Mouse (Mus musculus): ENCODE results near the gene Islr2. TPM values are rescaled to one million over a fixed set of nuclear protein-coding genes. Genes with fewer than 3 reads are reported as not detected.

Islr2 gene
- polyA plus RNA-seq, 1 experiment: 0.67 TPM

DNA sequence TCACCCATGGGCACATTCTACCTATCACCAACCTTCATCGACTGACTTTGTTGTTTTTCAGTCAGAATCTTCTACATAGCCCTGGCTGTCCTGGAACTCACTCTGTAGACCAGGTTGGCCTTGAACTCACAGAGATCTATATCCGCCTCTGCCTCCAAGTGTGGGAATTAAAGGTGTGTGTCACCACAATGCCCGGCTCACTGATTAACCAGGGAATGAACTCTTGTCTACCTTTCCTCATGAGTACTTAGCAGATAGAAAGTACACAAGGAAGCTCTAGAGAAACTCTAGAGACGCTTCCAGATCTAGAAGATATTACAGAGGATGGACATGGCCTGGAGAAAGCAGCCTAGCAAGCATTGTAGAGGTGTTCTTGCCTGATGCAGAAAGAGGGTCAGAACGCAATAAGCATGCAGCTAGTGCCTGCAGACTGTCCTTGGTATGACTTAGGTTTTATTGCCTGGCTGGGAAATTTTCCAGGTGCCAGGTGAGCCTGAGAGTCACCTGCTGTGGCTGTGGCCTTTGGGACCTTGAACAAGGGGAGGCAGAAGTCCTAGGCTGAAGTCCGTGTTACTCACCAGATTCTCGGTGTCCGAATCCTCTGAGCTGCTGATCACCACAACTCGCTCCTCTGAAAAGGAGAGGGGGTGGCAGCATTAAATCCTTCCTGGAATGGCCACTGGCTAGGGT is 24.8 kb upstream of the Islr2 start:
- Histone ChIP-seq H3K27ac (ENCODE audit: insufficient read depth, low read length) (no peak overlapping the region), H3K9ac (ENCODE audit: low read depth, poor library complexity, severe bottlenecking) (no peak overlapping the region), H3K4me3 (ENCODE audit: low read depth, low read length) (no peak overlapping the region), H3K4me1 (ENCODE audit: control insufficient read depth, insufficient read depth, low read length) (no peaks in the 10 kb centered on the region), H3K9me3 (replicated peaks; ENCODE audit: control insufficient read depth, insufficient read depth, low read length, poor library complexity, severe bottlenecking) (no peaks in the 10 kb centered on the region), H3K36me3 (ENCODE audit: control insufficient read depth, insufficient read depth, low read length, poor library complexity, severe bottlenecking) (peaks cover 94% of the 10 kb centered on the region), H3K27me3 (ENCODE audit: control insufficient read depth, insufficient read depth, low read length, poor library complexity, severe bottlenecking) (no peaks in the 10 kb centered on the region)
- TF ChIP-seq POLR2A (IDR thresholded peaks at IDR 0.05; ENCODE audit: insufficient read depth, low read length) (no peak), EP300 (IDR thresholded peaks at IDR 0.05; ENCODE audit: insufficient read depth, low read depth, low read length) (no peak), CTCF (IDR thresholded peaks at IDR 0.05; ENCODE audit: low read depth, low read length) (no peak)

DNA sequence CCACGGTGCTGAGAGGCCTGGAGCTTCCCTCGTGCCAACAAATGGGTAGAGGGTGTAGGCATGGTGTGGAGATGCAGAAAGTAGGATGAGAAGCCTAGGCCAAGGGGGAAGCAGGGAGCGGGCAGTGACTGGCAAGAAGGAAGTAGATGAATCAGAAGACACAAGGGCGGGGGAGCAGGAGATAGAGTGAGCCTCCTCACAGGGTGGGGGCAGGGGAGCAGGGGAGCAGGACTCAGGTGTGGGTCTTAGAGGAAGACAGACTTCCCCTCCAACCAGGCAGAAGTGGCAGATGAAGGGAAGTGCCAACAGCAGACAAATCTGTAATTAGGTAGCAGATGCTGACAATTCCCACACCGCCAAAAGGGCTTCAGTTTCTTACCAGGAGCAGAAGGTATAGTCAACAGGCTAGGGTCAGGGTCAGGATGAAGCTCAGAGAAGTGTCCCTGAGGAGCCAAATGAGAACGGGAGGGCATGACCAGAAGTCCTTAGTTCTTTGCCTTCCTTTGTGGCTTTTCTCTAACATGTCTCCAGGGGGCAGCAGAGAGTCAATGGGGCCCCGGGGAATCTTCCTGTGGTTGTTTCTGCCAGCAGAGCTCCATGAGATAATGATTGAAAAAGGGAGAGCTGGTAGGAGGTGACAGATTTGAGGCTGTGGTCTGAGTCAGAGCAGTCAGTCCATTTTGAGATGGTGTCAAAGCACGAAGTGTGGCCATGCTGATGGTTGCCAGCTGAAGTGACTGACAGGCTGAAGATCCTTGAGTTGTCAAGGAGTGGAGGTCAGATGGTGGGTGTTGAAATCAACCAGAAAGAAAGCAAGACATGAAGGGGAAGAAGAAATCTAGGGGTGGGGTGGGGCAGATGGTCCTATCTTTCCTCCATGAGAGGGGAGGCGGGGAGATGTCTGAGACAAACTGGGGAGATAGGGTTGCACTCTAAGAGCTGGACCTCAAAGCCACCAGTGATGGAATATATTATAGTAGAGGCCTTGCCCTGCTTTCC is 22.1 kb upstream of the Islr2 start:
- TF ChIP-seq CTCF (IDR thresholded peaks at IDR 0.05; ENCODE audit: low read depth, low read length) (peak; percentile 44), EP300 (IDR thresholded peaks at IDR 0.05; ENCODE audit: insufficient read depth, low read depth, low read length) (no peak)
- H3K36me3 ChIP-seq (ENCODE audit: control insufficient read depth, insufficient read depth, low read length, poor library complexity, severe bottlenecking): peaks cover 89% of the 10 kb centered on the region
- H3K9me3 ChIP-seq (replicated peaks; ENCODE audit: control insufficient read depth, insufficient read depth, low read length, poor library complexity, severe bottlenecking): no peaks in the 10 kb centered on the region
- H3K9ac ChIP-seq (ENCODE audit: low read depth, poor library complexity, severe bottlenecking): no peak overlapping the region
- H3K27ac ChIP-seq (ENCODE audit: insufficient read depth, low read length): no peak overlapping the region
- no peak overlapping the region for H3K4me3 ChIP-seq (ENCODE audit: low read depth, low read length)
- H3K27me3 ChIP-seq (ENCODE audit: control insufficient read depth, insufficient read depth, low read length, poor library complexity, severe bottlenecking): no peaks in the 10 kb centered on the region
- no peaks in the 10 kb centered on the region for H3K4me1 ChIP-seq (ENCODE audit: control insufficient read depth, insufficient read depth, low read length)

DNA sequence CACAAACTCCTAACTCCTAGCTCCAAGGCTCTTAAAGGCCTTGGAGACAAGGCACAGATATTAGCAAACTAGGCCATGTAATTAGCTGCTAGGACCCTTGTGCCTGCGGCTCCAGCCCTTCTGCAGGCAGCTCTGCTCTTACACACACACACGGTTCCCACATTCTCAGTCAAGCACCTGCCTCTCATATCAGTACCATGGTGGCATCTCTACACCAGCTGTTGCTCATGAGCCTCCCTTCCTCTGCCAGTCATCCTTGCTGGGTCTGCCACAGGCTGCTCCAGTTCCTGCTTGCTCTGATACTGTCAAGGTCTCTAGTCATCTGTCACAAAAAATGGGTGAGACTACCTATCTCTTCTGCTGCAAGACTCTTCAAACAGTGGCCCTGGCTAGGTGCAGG is 20.2 kb upstream of the Islr2 start:
- Histone ChIP-seq H3K4me3 (ENCODE audit: low read depth, low read length) (no peak overlapping the region), H3K9ac (ENCODE audit: low read depth, poor library complexity, severe bottlenecking) (no peak overlapping the region), H3K9me3 (replicated peaks; ENCODE audit: control insufficient read depth, insufficient read depth, low read length, poor library complexity, severe bottlenecking) (no peaks in the 10 kb centered on the region), H3K27ac (ENCODE audit: insufficient read depth, low read length) (no peak overlapping the region), H3K36me3 (ENCODE audit: control insufficient read depth, insufficient read depth, low read length, poor library complexity, severe bottlenecking) (peaks cover 88% of the 10 kb centered on the region), H3K4me1 (ENCODE audit: control insufficient read depth, insufficient read depth, low read length) (peaks cover under 1% of the 10 kb centered on the region), H3K27me3 (ENCODE audit: control insufficient read depth, insufficient read depth, low read length, poor library complexity, severe bottlenecking) (no peaks in the 10 kb centered on the region)
- no peak for TF ChIP-seq EP300 (IDR thresholded peaks at IDR 0.05; ENCODE audit: insufficient read depth, low read depth, low read length)

DNA sequence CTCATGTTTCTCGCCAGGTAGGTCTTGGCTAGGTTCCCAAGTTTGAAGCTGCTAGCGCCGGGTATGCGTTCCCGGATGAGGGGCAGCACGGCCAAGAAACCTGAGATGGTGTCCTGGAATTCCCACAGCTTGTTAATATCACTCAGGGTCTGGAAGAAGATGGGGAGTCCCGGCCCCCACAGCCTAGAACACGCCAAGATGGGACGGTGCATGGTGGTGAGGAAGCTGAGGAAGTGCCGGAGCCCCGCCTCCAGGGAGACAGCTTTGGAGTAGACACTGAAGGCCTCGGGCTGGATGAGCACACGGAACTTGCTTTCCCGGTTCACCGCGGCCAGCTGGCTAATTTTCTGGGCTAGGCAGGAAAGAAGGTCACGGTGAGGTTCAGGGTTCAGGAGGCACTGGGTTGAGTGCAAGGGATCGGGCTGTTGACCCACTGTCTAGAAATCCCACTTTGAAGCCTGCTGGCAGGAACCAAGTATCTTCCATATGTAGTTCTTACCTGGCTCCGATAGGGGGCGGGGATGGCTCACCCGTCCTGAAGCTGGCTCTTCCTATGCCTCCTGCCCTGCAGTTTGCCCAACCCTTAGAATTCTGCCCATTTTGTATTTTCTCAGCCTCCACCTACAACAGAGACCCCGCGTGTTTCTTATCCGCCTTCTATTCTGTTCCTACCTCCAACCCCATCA is 16.2 kb upstream of the Islr2 start:
- H3K27me3 ChIP-seq (ENCODE audit: control insufficient read depth, insufficient read depth, low read length, poor library complexity, severe bottlenecking): no peaks in the 10 kb centered on the region
- H3K9me3 ChIP-seq (replicated peaks; ENCODE audit: control insufficient read depth, insufficient read depth, low read length, poor library complexity, severe bottlenecking): no peaks in the 10 kb centered on the region
- H3K36me3 ChIP-seq (ENCODE audit: control insufficient read depth, insufficient read depth, low read length, poor library complexity, severe bottlenecking): peaks cover 56% of the 10 kb centered on the region
- no peak for TF ChIP-seq EP300 (IDR thresholded peaks at IDR 0.05; ENCODE audit: insufficient read depth, low read depth, low read length)
- TF ChIP-seq CTCF (IDR thresholded peaks at IDR 0.05; ENCODE audit: low read depth, low read length): peak; percentile 79
- no peak overlapping the region for H3K9ac ChIP-seq (ENCODE audit: low read depth, poor library complexity, severe bottlenecking)
- peaks cover 15% of the 10 kb centered on the region for H3K4me1 ChIP-seq (ENCODE audit: control insufficient read depth, insufficient read depth, low read length)
- no peak overlapping the region for H3K4me3 ChIP-seq (ENCODE audit: low read depth, low read length)
- H3K27ac ChIP-seq (ENCODE audit: insufficient read depth, low read length): no peak overlapping the region

DNA sequence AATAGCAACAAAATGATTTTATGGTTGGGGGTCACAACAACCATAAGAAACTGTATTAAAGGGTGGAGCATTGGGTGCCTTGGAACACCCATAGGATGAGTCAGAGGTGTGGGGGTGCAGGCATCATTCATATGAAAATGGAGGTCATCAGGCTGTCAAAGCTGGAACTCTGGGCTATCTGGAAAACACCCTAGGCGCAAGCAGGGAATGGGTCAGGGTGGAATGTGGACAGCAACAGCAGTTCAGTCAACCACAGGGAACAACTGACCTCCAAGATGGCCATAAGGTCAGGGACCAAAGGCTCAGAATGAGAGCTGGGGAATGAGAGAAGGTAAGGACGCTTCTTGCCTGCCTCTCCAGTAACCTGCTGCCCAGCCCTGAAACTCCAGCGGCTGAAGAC is 14.4 kb upstream of the Islr2 start:
- Histone ChIP-seq H3K27me3 (ENCODE audit: control insufficient read depth, insufficient read depth, low read length, poor library complexity, severe bottlenecking) (no peaks in the 10 kb centered on the region), H3K4me3 (ENCODE audit: low read depth, low read length) (no peak overlapping the region), H3K9me3 (replicated peaks; ENCODE audit: control insufficient read depth, insufficient read depth, low read length, poor library complexity, severe bottlenecking) (no peaks in the 10 kb centered on the region), H3K27ac (ENCODE audit: insufficient read depth, low read length) (peak overlapping the region; percentile 49), H3K4me1 (ENCODE audit: control insufficient read depth, insufficient read depth, low read length) (peaks cover 18% of the 10 kb centered on the region), H3K36me3 (ENCODE audit: control insufficient read depth, insufficient read depth, low read length, poor library complexity, severe bottlenecking) (peaks cover 40% of the 10 kb centered on the region), H3K9ac (ENCODE audit: low read depth, poor library complexity, severe bottlenecking) (no peak overlapping the region)
- no peak for TF ChIP-seq POLR2A (IDR thresholded peaks at IDR 0.05; ENCODE audit: insufficient read depth, low read length)
- peak; percentile 84 for TF ChIP-seq EP300 (IDR thresholded peaks at IDR 0.05; ENCODE audit: insufficient read depth, low read depth, low read length)
- TF ChIP-seq CTCF (IDR thresholded peaks at IDR 0.05; ENCODE audit: low read depth, low read length): no peak
